Mouse (Mus musculus) forelimb bud, embryonic 11.5 days (tissue): ENCODE results near the gene Scamp2.

Experiments
- DNase-seq: peaks from one replicate; pipeline ENCODE4 v3.0.0-alpha.2; 2012; ENCODE audit warnings: low read depth, low spot score

Gene Scamp2

DNA sequence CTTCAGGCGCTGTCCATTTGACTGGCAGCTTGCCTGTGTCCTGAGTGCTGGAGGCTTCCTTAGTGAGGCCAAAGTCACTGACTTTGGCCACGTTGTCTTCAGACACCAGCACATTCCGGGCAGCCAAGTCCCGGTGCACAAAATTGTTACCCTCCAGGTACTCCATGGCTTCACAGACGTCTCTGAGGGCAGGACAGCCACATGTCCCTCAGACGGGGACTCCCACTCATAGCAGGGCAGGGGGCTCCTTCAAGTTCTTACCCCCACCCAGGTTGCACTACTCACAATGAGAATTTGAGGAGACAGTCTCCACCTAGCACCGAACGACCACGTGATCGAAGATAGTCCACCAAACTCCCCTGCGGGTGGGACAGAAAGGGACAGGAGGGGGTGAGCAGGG, 67.1 kb downstream of the Scamp2 start:
- DNase-seq: no peak

DNA sequence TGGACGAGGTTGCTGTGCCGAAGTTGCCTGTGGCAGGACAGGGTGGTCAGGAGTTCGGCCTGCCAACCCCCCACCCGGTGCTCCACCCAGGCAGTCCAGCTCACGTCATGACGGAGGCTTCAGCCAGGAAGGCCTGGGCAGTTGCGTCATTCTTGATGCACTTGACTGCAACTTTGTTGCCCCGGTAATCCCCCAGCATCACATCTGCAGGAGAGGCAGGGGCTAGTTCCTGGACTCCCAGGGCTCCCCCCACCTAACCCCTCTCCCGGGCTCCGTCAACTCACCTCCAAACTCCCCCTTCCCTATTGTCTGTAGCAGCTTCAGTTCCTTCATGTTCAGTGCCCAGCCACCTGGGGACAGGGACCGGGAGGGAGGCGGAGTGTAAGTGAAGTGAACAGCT, 68.0 kb downstream of the Scamp2 start:
- DNase-seq: no peak

DNA sequence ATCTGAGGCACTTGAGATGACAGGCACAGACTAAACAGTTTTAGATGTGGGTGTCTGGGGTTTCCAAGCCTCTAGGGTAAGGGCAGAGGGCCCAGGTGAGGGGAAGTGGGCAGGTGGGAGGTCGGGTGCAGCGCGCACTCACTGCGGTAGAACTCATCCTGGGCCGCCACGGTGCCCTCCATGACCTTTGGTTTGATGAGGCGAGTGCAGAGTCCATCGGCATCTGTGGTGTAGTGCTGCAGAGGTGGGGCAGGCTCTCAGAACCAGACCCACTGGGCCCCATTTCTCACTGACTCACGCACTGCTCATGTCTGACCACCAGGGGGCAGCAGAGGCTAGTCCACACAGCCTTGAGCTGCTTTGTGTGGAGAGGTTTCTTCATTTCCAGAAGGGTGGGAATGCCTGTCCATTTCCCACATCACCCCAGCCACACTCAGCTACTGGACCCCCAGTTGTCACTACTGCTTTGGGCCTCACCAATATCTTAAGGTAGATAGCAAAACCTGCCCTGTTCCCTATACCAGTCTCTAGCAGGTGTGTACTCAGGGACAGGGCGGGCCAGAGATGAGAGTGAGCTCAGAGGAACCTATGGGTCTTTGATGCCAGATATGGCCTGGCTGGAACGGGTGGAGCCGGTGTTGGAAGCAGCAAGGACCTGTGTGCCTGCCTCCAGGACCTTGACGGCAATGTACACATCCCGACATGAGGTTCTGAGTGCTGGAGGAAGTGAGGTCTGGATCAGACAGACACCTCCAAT, 68.6 kb downstream of the Scamp2 start:
- peak; percentile 64 for DNase-seq

DNA sequence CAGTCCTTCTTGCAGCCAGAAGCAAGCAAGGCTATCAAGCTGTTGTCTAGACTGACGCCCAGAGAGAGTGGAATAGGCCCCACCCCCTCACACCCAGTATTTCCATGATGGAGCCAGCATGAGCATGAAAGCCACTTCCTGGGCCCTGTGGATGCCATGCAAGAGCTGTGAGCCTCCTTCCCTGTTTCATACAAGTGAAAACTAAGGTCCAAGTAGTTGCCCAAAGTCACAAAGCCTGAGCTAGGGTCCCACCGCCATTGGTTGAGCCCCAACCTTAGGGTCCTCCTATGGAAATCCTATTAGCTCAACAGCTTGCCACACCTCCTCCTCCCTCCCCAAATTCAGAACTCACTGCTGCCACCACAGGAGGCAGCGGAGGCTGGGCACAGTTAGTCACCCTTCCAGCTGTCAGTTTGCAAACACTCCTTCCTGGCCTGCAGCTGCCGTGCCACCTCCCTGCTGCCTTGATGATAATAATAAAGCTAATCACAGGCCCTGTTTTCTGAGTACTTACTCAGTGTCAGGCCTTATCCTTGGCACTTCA, 72.8 kb downstream of the Scamp2 start:
- no peak for DNase-seq

DNA sequence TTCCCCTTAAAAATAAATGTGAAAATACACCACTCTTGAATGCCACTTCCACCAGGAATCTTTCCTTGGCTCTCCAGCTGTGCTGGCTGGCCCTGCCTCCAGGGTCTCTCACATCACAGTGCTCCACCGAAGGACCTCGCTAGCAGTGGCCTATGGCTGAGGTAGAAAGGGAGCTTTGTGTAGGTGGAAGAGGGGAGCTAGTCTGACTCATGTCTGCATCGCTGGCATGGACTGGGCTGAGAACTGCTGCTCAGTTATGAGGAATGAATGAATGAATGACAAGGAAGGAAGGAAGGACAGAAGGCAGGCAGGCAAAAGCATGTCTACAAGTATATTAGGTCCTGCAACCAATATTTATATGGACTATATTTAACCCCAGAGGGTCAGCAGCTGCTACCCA, 76.5 kb downstream of the Scamp2 start:
- DNase-seq: no peak

DNA sequence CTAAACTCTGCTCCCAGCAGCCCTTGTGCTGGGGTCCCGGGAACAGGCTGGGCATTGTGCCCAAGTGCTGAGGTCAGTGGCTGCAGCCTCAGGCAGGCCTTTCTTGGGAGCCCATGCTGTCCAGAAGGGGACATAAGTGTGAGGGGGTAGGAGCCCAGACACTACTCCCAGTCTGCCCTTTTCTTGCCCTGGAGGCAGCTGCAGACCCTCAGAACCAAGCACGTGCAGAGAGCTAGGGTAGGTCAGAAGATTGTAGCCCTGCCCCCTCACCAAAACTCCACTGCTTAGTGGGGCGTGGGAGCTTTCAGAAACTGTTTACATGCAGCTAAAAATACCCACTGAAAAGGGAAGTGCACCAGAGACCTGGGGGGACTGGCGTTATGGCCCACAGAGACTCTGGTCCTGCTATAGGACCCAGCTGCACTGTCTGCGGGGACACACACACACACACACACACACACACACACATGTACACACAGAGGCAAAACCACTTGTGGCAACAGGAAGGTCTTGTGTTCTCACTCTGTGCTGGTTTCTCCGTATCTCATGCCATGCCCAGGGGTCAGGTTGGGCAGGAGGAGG, 77.1 kb downstream of the Scamp2 start:
- no peak for DNase-seq
